Mouse (Mus musculus): ENCODE results near the gene Dpf3. TPM values are rescaled to one million over a fixed set of nuclear protein-coding genes. Genes with fewer than 3 reads are reported as not detected.
A peak's percentile ranks its signal among the peaks of the same experiment; 100 is the strongest.

The Dpf3 gene
- total RNA-seq (2021), result 10 to 100 TPM; 26.1 to 28.1 TPM

GRCm38 (mm10) chr12:83487476-83487991, at the start of gene Dpf3:
Dpf3 (minus strand) TSS chr12:83487716.
- peak; percentile 96 to 97 for DNase-seq

GRCm38 (mm10) chr12:83536039-83536438, 48.5 kb upstream of the Dpf3 start:
- DNase-seq, result no peak

GRCm38 (mm10) chr12:83535428-83535827, 47.9 kb upstream of the Dpf3 start:
- DNase-seq, result no peak

- DNase-seq, result no peak
Measured at GRCm38 (mm10) chr12:83534190-83534589, 46.7 kb upstream of the Dpf3 start.

- DNase-seq, result no peak
Measured at GRCm38 (mm10) chr12:83532966-83533365, 45.5 kb upstream of the Dpf3 start.

- DNase-seq, result no peak
Measured at GRCm38 (mm10) chr12:83531992-83532391, 44.5 kb upstream of the Dpf3 start.

- no peak for DNase-seq
Measured at GRCm38 (mm10) chr12:83528665-83529064, 41.1 kb upstream of the Dpf3 start.

- DNase-seq, result no peak
Measured at GRCm38 (mm10) chr12:83527816-83528215, 40.3 kb upstream of the Dpf3 start.

GRCm38 (mm10) chr12:83525822-83526544, 38.5 kb upstream of the Dpf3 start:
- DNase-seq, result no peak

- no peak for DNase-seq
Measured at GRCm38 (mm10) chr12:83524329-83524728, 36.8 kb upstream of the Dpf3 start.

- no peak for DNase-seq
Measured at GRCm38 (mm10) chr12:83523892-83524291, 36.4 kb upstream of the Dpf3 start.

GRCm38 (mm10) chr12:83523056-83523455, 35.5 kb upstream of the Dpf3 start:
- no peak for DNase-seq

GRCm38 (mm10) chr12:83521083-83521482, 33.6 kb upstream of the Dpf3 start:
- DNase-seq, result no peak

- DNase-seq, result peak; percentile 93 to 94
Measured at GRCm38 (mm10) chr12:83520311-83520890, 32.9 kb upstream of the Dpf3 start, which contains the start of gene Dcaf4. Dcaf4 (plus strand) TSS chr12:83520466.

- DNase-seq, result no peak
Measured at GRCm38 (mm10) chr12:83517580-83517979, 30.1 kb upstream of the Dpf3 start.

- DNase-seq, result no peak
Measured at GRCm38 (mm10) chr12:83514216-83514615, 26.7 kb upstream of the Dpf3 start.

- no peak for DNase-seq
Measured at GRCm38 (mm10) chr12:83513185-83513584, 25.7 kb upstream of the Dpf3 start.

- no peak for DNase-seq
Measured at GRCm38 (mm10) chr12:83512783-83513182, 25.3 kb upstream of the Dpf3 start.

- DNase-seq, result no peak
Measured at GRCm38 (mm10) chr12:83510586-83510985, 23.1 kb upstream of the Dpf3 start.

GRCm38 (mm10) chr12:83506543-83506942, 19.0 kb upstream of the Dpf3 start:
- no peak for DNase-seq

GRCm38 (mm10) chr12:83502190-83502589, 14.7 kb upstream of the Dpf3 start:
- DNase-seq, result peak; percentile 21 to 62

GRCm38 (mm10) chr12:83499256-83499655, 11.7 kb upstream of the Dpf3 start:
- no peak for DNase-seq

- no peak for DNase-seq
Measured at GRCm38 (mm10) chr12:83497959-83498358, 10.4 kb upstream of the Dpf3 start.

GRCm38 (mm10) chr12:83496736-83497135, 9.2 kb upstream of the Dpf3 start:
- DNase-seq, result no peak

All from layer of hippocampus, postnatal 36 days (tissue).